Mouse (Mus musculus): ENCODE measurements around the gene Sag. TPM values are rescaled to one million over a fixed set of nuclear protein-coding genes. Genes with fewer than 3 reads are reported as not detected.
A peak's percentile ranks its signal among the peaks of the same experiment; 100 is the strongest.

Sag gene
- polyA plus RNA-seq, 1 experiment from 2014 or later = 2.0 TPM

DNA sequence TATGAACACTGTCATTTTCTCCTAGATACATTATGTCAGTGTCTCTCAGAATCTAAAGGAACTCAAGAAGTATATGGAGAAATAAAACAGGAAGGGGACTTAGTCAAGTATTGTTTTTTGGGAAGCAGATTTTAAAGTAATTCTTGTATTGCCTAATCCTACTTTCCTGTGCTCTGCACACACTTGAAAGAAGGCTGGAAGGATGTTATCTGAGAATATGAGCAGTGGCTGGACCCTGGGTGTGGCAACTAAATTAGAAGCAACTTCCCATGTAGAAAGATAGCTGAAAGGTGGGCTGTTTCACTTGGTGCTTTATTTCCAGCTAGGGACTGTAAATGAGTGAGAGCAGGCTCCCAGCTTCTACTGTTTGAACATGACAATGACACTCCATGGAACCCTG, 69.6 kb downstream of the Sag start:
- H3K4me3 ChIP-seq = no peak overlapping the region
- H3K9me3 ChIP-seq = no peaks in the 10 kb centered on the region
- no peaks in the 10 kb centered on the region for H3K36me3 ChIP-seq
- H3K4me1 ChIP-seq = peaks cover 65% of the 10 kb centered on the region
- H3K27me3 ChIP-seq (ENCODE audit: insufficient read depth, poor library complexity, severe bottlenecking) = no peaks in the 10 kb centered on the region
- no peak overlapping the region for H3K27ac ChIP-seq
- DNase-seq (ENCODE audit: low spot score) = no peak

DNA sequence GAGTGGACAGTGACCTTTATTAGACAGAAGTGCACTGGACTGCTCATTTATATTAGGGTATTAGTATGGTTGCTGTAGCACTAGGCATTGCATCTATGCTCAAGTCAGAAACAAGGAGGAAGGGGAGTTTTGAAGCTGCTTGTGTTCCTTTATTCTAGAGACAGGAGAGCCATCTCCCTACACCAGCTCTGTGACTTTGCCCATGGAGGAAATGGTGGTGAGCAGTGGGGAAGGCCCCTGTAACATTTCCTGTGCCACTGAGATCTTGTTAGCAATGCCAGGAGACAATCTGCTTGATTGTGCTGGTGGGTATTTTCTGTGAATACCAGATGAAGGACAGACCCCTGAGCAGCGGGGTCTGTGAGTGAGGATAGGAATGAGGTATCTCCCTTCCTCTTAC, 72.6 kb downstream of the Sag start:
- DNase-seq (ENCODE audit: low spot score) = no peak
- Histone ChIP-seq H3K4me1 (peaks cover 89% of the 10 kb centered on the region), H3K4me3 (no peak overlapping the region), H3K27ac (no peak overlapping the region), H3K36me3 (no peaks in the 10 kb centered on the region), H3K9me3 (no peaks in the 10 kb centered on the region), H3K27me3 (ENCODE audit: insufficient read depth, poor library complexity, severe bottlenecking) (no peaks in the 10 kb centered on the region)
- WGBS = 83% methylated on average over 1 of the region's 1 CpGs

DNA sequence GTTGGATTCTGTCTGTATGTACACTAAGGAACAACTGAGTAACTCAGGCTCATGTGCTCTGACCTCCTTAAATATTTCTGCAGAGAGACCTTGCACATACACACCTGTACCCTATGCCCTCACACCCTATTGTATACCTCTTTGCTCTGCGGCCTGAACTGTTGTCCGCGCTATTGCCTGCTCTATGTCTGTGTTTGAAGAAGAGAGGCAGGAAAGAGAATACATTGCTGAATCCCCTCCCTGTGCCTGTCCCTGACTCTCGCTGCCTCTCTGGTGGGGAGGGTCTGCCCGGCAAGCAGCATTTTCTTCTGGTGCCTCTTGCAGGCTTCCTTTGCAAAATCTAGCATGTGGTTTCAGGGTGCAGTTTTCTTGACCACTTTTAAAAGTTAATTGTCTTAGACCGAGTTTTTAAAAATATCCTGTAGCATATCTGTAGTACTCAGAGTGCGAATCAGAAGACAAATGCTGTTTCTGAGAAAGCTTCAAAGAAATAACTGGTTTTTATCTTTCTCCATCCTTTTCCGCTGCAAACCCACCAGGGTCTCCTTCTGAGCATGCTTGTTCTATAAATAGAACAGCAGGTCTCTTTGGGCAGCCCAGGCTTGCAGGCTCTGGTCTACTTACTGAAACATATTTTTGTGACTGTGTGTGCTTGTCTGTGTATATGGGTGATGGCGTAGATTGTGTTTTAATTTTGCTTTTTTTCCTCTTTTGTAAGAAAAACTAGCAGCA, 74.2 kb downstream of the Sag start:
- Histone ChIP-seq H3K9me3 (no peaks in the 10 kb centered on the region), H3K36me3 (no peaks in the 10 kb centered on the region), H3K27ac (peak overlapping the region; percentile 79), H3K27me3 (ENCODE audit: insufficient read depth, poor library complexity, severe bottlenecking) (no peaks in the 10 kb centered on the region), H3K4me3 (no peak overlapping the region), H3K4me1 (peaks cover 86% of the 10 kb centered on the region)
- no peak for DNase-seq (ENCODE audit: low spot score)
- 37% methylated on average over 9 of the region's 9 CpGs for WGBS

DNA sequence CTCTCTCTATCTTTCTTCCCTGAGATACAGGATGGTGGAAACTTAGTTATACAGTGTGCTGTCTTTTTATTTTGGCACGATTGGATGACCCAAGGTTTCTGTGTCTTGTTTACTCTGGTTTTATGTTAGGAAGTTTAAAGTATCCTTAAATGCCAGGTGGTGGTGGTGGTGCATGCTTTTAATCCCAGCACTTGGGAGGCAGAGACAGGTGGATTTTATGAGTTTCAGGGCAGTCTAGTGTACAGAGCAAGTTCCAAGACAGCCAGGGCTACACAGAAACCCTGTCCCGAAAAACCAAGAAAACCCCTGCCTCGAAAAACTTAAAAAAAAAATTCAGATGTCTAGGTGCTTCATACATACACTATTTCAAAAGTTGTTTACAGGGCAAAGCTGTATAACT, 75.6 kb downstream of the Sag start:
- H3K4me1 ChIP-seq = peaks cover 76% of the 10 kb centered on the region
- peaks cover 11% of the 10 kb centered on the region for H3K36me3 ChIP-seq
- H3K4me3 ChIP-seq = no peak overlapping the region
- DNase-seq (ENCODE audit: low spot score) = no peak
- H3K27ac ChIP-seq = peak overlapping the region; percentile 79; the same call in 1 of the 2 replicates
- WGBS = 85% methylated on average over 3 of the region's 3 CpGs
- H3K9me3 ChIP-seq = no peaks in the 10 kb centered on the region
- no peaks in the 10 kb centered on the region for H3K27me3 ChIP-seq (ENCODE audit: insufficient read depth, poor library complexity, severe bottlenecking)

DNA sequence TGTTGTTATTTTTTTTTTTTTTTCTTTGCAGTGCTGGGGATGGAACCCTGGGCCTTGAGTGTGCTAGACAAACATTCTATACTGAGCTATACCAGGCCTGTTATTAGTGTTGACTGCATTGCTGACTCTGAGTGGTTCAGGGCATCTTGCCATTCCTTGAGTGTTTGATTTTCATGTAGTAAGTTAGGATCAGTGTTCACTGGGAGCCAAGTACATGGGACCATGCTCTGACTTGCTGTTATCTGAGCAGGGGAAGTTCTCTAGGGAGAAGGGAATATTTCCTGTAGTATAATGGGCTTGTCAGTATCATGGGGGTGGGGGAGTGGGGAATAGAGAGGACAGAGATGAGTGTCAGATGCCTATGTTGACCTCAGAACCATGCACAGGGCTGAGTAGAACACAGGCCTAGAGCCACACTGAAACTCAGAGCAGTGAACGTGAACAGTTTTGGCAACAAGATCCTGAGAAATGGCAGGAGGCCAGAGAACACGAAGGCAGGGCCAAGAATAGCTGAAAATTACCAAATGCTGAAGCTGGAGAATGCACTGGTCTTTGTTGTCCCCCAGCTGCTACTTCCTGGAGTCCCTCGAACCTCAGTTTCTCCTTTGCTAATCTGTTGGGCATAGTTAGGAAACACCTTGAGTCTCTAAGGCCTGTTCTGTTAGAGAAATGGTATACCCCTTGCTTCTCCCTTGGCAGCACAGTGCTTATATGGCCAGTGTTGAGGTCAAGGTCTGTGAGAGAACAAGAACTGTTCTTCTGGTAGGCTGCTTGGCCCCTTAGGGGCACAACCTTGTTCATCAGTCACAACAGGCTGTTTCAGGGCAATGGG, 76.2 kb downstream of the Sag start:
- H3K4me3 ChIP-seq = no peak overlapping the region
- peak overlapping the region; percentile 79 for H3K27ac ChIP-seq
- WGBS = 41% methylated on average over 3 of the region's 3 CpGs
- DNase-seq (ENCODE audit: low spot score) = no peak
- H3K27me3 ChIP-seq (ENCODE audit: insufficient read depth, poor library complexity, severe bottlenecking) = no peaks in the 10 kb centered on the region
- H3K36me3 ChIP-seq = peaks cover 17% of the 10 kb centered on the region
- no peaks in the 10 kb centered on the region for H3K9me3 ChIP-seq
- H3K4me1 ChIP-seq = peaks cover 70% of the 10 kb centered on the region

DNA sequence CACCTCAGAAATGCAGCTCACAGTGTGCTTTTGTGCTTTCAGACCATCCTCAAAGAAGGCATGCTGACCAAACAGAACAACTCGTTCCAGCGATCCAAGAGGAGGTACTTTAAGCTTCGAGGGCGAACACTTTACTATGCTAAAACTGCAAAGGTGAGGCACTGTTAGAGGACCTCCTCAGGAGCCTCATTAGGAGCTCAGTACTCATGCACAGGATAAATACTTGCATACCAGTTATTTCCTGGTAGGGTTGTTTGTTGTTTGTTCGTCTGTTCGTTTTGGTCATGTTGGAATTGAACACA, 76.8 kb downstream of the Sag start:
- Histone ChIP-seq H3K4me1 (peaks cover 64% of the 10 kb centered on the region), H3K27me3 (ENCODE audit: insufficient read depth, poor library complexity, severe bottlenecking) (no peaks in the 10 kb centered on the region), H3K36me3 (peaks cover 22% of the 10 kb centered on the region), H3K4me3 (no peak overlapping the region), H3K9me3 (no peaks in the 10 kb centered on the region), H3K27ac (peak overlapping the region; percentile 79)
- 83% methylated on average over 6 of the region's 6 CpGs for WGBS
- DNase-seq (ENCODE audit: low spot score) = no peak

DNA sequence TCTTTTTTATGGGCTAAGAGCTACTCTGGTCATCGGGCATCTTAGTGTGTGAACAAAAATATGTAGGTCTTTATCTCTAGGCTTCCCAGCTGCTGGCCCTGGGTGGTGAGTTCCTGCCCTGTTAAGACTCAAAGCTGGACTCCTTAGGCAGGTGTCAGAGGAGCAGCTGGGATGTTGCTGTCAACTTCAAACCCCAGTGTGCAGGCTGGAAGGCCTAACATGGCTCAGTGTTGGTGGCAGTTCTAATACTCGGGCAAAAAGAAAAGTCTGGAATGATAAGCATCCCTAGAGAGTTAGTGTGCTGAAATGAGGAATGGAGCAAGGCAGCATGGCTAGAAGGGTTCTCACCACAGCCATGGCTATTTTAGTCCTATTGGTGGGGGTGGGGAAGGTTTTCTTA, 77.4 kb downstream of the Sag start:
- 0 out of 2 replicates have a peak overlapping the region, but pooled peaks have one; percentile 18 for H3K4me3 ChIP-seq
- H3K27ac ChIP-seq = peak overlapping the region; percentile 79
- H3K36me3 ChIP-seq = peaks cover 25% of the 10 kb centered on the region
- peak; percentile 90 for DNase-seq (ENCODE audit: low spot score)
- no peaks in the 10 kb centered on the region for H3K9me3 ChIP-seq
- WGBS = 13% methylated on average over 2 of the region's 2 CpGs
- peaks cover 61% of the 10 kb centered on the region for H3K4me1 ChIP-seq
- H3K27me3 ChIP-seq (ENCODE audit: insufficient read depth, poor library complexity, severe bottlenecking) = no peaks in the 10 kb centered on the region

DNA sequence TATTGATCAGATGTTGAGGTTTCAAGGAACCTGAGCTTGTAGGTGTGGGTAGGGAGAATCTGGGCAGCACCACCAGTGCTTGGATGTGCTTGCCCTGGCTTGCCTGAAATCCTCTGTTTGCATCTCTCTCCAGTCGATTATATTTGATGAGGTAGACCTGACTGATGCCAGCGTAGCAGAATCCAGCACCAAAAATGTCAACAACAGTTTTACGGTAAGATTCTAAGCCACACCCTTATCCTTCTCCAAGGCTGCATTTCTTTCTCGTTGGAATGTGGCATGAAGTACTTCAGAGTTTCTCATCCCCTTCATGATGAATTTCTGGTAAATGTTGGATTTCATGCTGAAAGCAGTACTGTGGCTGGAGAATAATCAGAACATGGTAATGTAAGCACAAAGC, 78.2 kb downstream of the Sag start:
- peaks cover 29% of the 10 kb centered on the region for H3K36me3 ChIP-seq
- H3K27ac ChIP-seq = peak overlapping the region; percentile 79
- H3K27me3 ChIP-seq (ENCODE audit: insufficient read depth, poor library complexity, severe bottlenecking) = no peaks in the 10 kb centered on the region
- DNase-seq (ENCODE audit: low spot score) = no peak
- H3K9me3 ChIP-seq = no peaks in the 10 kb centered on the region
- no peak overlapping the region for H3K4me3 ChIP-seq
- 60% methylated on average over 4 of the region's 4 CpGs for WGBS
- H3K4me1 ChIP-seq = peaks cover 52% of the 10 kb centered on the region

DNA sequence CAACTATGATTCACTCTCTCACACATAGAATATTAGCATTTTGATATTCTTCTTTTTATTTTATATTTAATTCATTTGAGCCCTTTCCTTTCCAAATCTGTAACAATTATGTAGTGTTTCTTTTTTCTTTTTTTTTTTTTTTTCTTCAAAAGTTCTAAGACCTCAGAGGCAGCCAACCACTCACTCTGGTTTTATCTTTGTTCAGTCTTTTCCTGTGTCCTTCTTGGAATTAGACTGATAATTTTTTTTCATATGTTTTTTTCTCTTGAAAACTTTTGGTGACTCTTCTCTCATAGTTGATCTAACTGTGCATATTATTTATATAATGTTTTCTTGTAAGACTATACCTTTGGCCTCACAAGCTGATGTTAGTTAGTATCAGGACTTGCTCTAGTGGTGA, 79.1 kb downstream of the Sag start:
- H3K4me3 ChIP-seq = no peak overlapping the region
- H3K27ac ChIP-seq = no peak overlapping the region
- H3K4me1 ChIP-seq = peaks cover 44% of the 10 kb centered on the region
- no peak for DNase-seq (ENCODE audit: low spot score)
- peaks cover 29% of the 10 kb centered on the region for H3K36me3 ChIP-seq
- H3K9me3 ChIP-seq = no peaks in the 10 kb centered on the region
- no peaks in the 10 kb centered on the region for H3K27me3 ChIP-seq (ENCODE audit: insufficient read depth, poor library complexity, severe bottlenecking)

DNA sequence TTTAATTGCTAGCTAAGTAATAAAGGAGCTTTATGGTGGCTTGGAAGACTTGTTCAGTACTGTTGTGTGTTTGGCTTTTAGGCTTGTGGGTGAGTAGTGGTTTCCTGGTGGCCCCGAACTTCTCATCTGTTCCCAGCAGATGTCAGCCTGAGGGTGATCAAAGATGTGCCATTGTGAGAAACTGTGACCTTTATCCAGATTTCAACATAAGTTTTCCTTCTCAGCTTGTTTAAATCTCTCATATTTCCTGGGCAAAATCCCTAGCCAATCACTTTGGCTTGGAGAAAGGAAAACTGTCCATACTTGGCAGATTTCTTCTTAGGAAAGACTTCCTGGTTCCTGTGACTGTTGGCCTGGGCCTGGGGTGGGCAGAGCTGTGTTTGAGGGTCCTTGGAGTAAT, 87.5 kb downstream of the Sag start:
- Histone ChIP-seq H3K4me1 (no peaks in the 10 kb centered on the region; the same call in 1 of the 2 replicates), H3K9me3 (no peaks in the 10 kb centered on the region), H3K27ac (no peak overlapping the region), H3K4me3 (no peak overlapping the region), H3K36me3 (0 out of 2 replicates have a peak, but pooled peaks cover 4% of the 10 kb centered on the region), H3K27me3 (ENCODE audit: insufficient read depth, poor library complexity, severe bottlenecking) (no peaks in the 10 kb centered on the region)
- no peak for DNase-seq (ENCODE audit: low spot score)
- 83% methylated on average over 1 of the region's 1 CpGs for WGBS

DNA sequence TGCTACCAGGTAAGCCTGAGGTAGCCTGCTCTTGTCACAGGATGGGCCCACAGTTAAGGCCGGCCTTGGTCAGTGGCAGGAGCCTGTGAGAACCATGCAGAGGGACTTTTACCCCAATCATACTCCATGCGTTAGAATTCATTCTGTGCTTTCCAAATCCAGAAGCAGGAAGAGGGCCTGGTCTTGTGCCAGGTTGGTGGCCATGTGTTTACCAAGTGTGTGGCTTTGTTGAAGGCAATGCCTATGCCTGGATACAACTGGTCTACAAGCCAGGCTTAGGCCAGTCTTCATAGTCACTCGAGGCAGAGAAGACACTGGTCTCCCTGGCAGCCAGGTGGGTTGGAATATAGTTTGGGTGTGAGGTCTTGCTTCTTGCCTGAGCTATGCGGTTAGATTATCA, 88.2 kb downstream of the Sag start:
- H3K36me3 ChIP-seq = no peaks in the 10 kb centered on the region
- DNase-seq (ENCODE audit: low spot score) = no peak
- 85% methylated on average over 4 of the region's 4 CpGs for WGBS
- H3K27me3 ChIP-seq (ENCODE audit: insufficient read depth, poor library complexity, severe bottlenecking) = no peaks in the 10 kb centered on the region
- no peaks in the 10 kb centered on the region; the same call in 1 of the 2 replicates for H3K4me1 ChIP-seq
- H3K9me3 ChIP-seq = no peaks in the 10 kb centered on the region
- no peak overlapping the region for H3K27ac ChIP-seq
- H3K4me3 ChIP-seq = no peak overlapping the region

DNA sequence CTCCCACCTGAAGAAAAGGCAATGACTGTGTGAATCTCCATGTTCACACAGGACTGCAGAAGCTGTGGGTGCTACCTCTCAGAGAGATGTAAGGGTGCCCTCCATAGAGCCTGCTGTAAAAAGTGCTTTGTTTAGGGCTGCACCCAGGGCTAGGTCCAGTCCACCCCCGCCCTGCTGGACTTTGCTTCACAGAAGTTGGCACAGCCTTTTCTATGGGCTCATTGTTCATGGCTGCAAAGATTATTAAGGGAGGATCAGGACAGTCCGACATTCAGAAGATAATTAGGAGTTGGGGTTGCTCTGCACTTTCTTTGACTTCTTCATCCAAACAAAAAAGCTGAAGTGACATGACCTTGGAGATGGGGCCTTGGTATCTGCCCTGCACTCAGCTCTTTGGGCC, 89.0 kb downstream of the Sag start:
- Histone ChIP-seq H3K27me3 (ENCODE audit: insufficient read depth, poor library complexity, severe bottlenecking) (no peaks in the 10 kb centered on the region), H3K9me3 (no peaks in the 10 kb centered on the region), H3K4me1 (no peaks in the 10 kb centered on the region; the same call in 1 of the 2 replicates), H3K27ac (no peak overlapping the region), H3K4me3 (no peak overlapping the region), H3K36me3 (no peaks in the 10 kb centered on the region)
- WGBS = 80% methylated on average over 2 of the region's 2 CpGs
- no peak for DNase-seq (ENCODE audit: low spot score)

DNA sequence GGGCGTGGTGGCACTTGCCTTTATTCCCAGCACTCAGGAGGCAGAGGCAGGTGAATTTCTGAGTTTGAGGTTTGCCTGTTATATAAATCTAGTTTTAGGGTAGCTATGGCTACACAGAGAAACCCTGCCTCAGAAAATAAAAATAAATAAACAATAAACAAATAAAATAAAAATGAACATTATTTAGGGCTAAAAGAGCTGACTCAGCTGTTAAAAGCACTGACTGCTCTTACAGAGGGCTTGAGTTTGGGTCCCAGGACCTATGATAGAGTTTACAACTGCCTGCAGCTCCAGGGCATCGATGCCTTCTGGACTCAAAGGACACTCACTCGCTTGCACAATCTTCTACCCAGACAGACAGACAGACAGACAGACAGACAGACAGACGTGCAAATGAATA, 89.9 kb downstream of the Sag start:
- no peak for DNase-seq (ENCODE audit: low spot score)
- Histone ChIP-seq H3K4me3 (no peak overlapping the region), H3K4me1 (no peaks in the 10 kb centered on the region; the same call in 1 of the 2 replicates), H3K27me3 (ENCODE audit: insufficient read depth, poor library complexity, severe bottlenecking) (no peaks in the 10 kb centered on the region), H3K27ac (no peak overlapping the region), H3K36me3 (no peaks in the 10 kb centered on the region), H3K9me3 (no peaks in the 10 kb centered on the region)
- 87% methylated on average over 4 of the region's 4 CpGs for WGBS

Measured in heart, embryonic 10.5 days (tissue).